Mouse (Mus musculus): ENCODE data around the gene Prg2.

Prg2 gene

GRCm38 (mm10) chr2:85033121-85033520, 52.9 kb downstream of the Prg2 start:
- DNase-seq: no peak

All from cerebellum, postnatal 36 days (tissue).